Mouse (Mus musculus): ENCODE data around the gene Kif16b. TPM values are rescaled to one million over a fixed set of nuclear protein-coding genes. Genes with fewer than 3 reads are reported as not detected.
"Not testable (repeated sequence)": the region's sequence is repeated elsewhere in the genome, so short reads cannot be mapped to it uniquely, and the experiment has no call there.

The Kif16b gene
- total and polyA plus RNA-seq, 3 experiments = 10.7 to 32.0 (median 13.0) TPM

DNA sequence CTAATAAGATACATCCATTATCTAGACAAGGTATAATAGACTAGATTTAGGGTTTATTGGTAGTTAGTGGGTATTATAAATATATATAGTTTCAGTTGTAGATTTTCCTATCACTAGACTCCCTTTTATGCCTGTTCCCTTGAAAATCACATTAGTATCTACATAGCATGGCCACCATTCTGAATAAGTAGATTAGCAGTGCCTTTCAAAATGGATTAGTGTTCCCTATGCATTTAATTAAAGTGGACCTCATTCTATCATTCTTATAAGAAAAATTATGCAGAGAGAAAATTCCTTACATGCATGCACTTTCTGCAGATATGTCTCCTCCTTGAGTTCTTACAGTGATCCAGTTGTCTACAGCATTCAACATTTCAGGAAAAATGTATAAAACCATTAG, 320.9 kb downstream of the Kif16b start:
- Histone ChIP-seq H3K27me3 (ENCODE audit: control insufficient read depth in 1 of 2, insufficient read depth in 2 of 2, low read length in 2 of 2) (no peaks in the 10 kb centered on the region), H3K4me3 (ENCODE audit: control insufficient read depth in 1 of 2, insufficient read depth in 1 of 2, low read depth in 2 of 2, low read length in 2 of 2) (no peak overlapping the region), H3K9ac (ENCODE audit: control insufficient read depth, low read depth, low read length, poor library complexity, severe bottlenecking) (no peak overlapping the region), H3K36me3 (ENCODE audit: control insufficient read depth in 1 of 2, insufficient read depth in 2 of 2, low read length in 2 of 2) (no peaks in the 10 kb centered on the region), H3K9me3 (replicated peaks; ENCODE audit: insufficient read depth, low read length) (no peaks in the 10 kb centered on the region), H3K79me2 (ENCODE audit: control insufficient read depth, insufficient read depth, low read length, poor library complexity) (no peaks in the 10 kb centered on the region), H3K27ac (ENCODE audit: control insufficient read depth, low read depth, low read length) (no peak overlapping the region), H3K4me1 (ENCODE audit: control insufficient read depth in 1 of 2, insufficient read depth in 2 of 2, low read length in 2 of 2) (no peaks in the 10 kb centered on the region)
- TF ChIP-seq ELF1 (IDR thresholded peaks at IDR 0.05; ENCODE audit: low read depth, low read length) (no peak), JUND (IDR thresholded peaks at IDR 0.05; ENCODE audit: low read depth, low read length) (no peak), NELFE (IDR thresholded peaks at IDR 0.05; ENCODE audit: low read depth, low read length) (no peak), MYC (IDR thresholded peaks at IDR 0.05; ENCODE audit: low read depth, low read length) (no peak), ZC3H11A (IDR thresholded peaks at IDR 0.05; ENCODE audit: low read depth, low read length) (no peak), USF2 (IDR thresholded peaks at IDR 0.05; ENCODE audit: borderline replicate concordance in 1 of 2, insufficient read depth in 1 of 2, low read depth in 1 of 2, low read length in 2 of 2) (no peak)
- DNase-seq (ENCODE audit: low read depth, low spot score) = no peak

- not testable (repeated sequence) for H3K27me3 ChIP-seq (ENCODE audit: control insufficient read depth in 1 of 2, insufficient read depth in 2 of 2, low read length in 2 of 2); H3K36me3 ChIP-seq (ENCODE audit: control insufficient read depth in 1 of 2, insufficient read depth in 2 of 2, low read length in 2 of 2); H3K9ac ChIP-seq (ENCODE audit: control insufficient read depth, low read depth, low read length, poor library complexity, severe bottlenecking); H3K4me3 ChIP-seq (ENCODE audit: control insufficient read depth in 1 of 2, insufficient read depth in 1 of 2, low read depth in 2 of 2, low read length in 2 of 2); H3K27ac ChIP-seq (ENCODE audit: control insufficient read depth, low read depth, low read length); H3K4me1 ChIP-seq (ENCODE audit: control insufficient read depth in 1 of 2, insufficient read depth in 2 of 2, low read length in 2 of 2); H3K79me2 ChIP-seq (ENCODE audit: control insufficient read depth, insufficient read depth, low read length, poor library complexity); DNase-seq (ENCODE audit: low read depth, low spot score); H3K9me3 ChIP-seq (replicated peaks; ENCODE audit: insufficient read depth, low read length)
These were observed 323.9 kb downstream of the Kif16b start for GRCm38 (mm10) chr2:142577414-142577813.

DNA sequence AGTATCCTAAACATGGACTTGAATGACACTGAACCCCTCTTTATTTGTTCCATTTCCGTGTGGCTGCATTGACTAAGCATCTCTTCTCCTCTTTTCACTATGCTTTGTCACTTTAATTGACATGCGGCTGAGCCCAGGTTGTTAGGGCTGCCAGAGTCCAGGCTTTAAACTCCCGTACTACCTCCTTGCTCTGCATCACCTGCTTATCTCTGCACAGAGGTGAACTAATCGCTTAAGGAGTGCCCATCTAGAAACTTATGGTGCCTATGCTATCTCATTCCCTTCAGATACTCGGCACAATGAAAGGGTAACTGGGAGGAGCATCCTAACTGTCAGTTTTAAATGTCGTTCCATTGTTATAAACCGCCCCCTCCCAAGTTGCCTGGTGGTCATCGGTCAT, 331.6 kb downstream of the Kif16b start:
- Histone ChIP-seq H3K79me2 (ENCODE audit: control insufficient read depth, insufficient read depth, low read length, poor library complexity) (no peaks in the 10 kb centered on the region), H3K27me3 (ENCODE audit: control insufficient read depth in 1 of 2, insufficient read depth in 2 of 2, low read length in 2 of 2) (no peaks in the 10 kb centered on the region), H3K36me3 (ENCODE audit: control insufficient read depth in 1 of 2, insufficient read depth in 2 of 2, low read length in 2 of 2) (no peaks in the 10 kb centered on the region), H3K4me1 (ENCODE audit: control insufficient read depth in 1 of 2, insufficient read depth in 2 of 2, low read length in 2 of 2) (no peaks in the 10 kb centered on the region), H3K9ac (ENCODE audit: control insufficient read depth, low read depth, low read length, poor library complexity, severe bottlenecking) (no peak overlapping the region), H3K27ac (ENCODE audit: control insufficient read depth, low read depth, low read length) (no peak overlapping the region), H3K4me3 (ENCODE audit: control insufficient read depth in 1 of 2, insufficient read depth in 1 of 2, low read depth in 2 of 2, low read length in 2 of 2) (no peak overlapping the region), H3K9me3 (replicated peaks; ENCODE audit: insufficient read depth, low read length) (no peaks in the 10 kb centered on the region)
- TF ChIP-seq GATA1 (IDR thresholded peaks at IDR 0.05; ENCODE audit: low read depth, low read length) (no peak), HCFC1 (IDR thresholded peaks at IDR 0.05; ENCODE audit: low read depth, low read length) (no peak), MXI1 (IDR thresholded peaks at IDR 0.05; ENCODE audit: low read depth, low read length) (no peak), UBTF (IDR thresholded peaks at IDR 0.05; ENCODE audit: borderline replicate concordance, insufficient read depth, low read depth, low read length) (no peak), JUND (IDR thresholded peaks at IDR 0.05; ENCODE audit: low read depth, low read length) (no peak), KAT2A (conservative IDR thresholded peaks at IDR 0.05; ENCODE audit: low read depth, low read length) (no peak), POLR2A (IDR thresholded peaks at IDR 0.05; ENCODE audit: control insufficient read depth in 1 of 2, insufficient read depth in 1 of 2, low read depth in 1 of 2, low read length in 2 of 2, poor library complexity in 1 of 2) (no peak), TCF12 (IDR thresholded peaks at IDR 0.05; ENCODE audit: low read depth, low read length) (no peak), USF1 (IDR thresholded peaks at IDR 0.05; ENCODE audit: low read depth, low read length) (no peak), MAFK (IDR thresholded peaks at IDR 0.05; ENCODE audit: borderline replicate concordance, low read depth, low read length) (no peak), RAD21 (IDR thresholded peaks at IDR 0.05; ENCODE audit: low read depth, low read length) (no peak), SIN3A (IDR thresholded peaks at IDR 0.05; ENCODE audit: low read length) (no peak), CHD2 (IDR thresholded peaks at IDR 0.05; ENCODE audit: low read length) (no peak)
- no peak for DNase-seq (ENCODE audit: low read depth, low spot score)
